Mouse (Mus musculus): ENCODE results near the gene Lipo2.
"Not testable (repeated sequence)": the region's sequence is repeated elsewhere in the genome, so short reads cannot be mapped to it uniquely, and the experiment has no call there.

The Lipo2 gene

DNA sequence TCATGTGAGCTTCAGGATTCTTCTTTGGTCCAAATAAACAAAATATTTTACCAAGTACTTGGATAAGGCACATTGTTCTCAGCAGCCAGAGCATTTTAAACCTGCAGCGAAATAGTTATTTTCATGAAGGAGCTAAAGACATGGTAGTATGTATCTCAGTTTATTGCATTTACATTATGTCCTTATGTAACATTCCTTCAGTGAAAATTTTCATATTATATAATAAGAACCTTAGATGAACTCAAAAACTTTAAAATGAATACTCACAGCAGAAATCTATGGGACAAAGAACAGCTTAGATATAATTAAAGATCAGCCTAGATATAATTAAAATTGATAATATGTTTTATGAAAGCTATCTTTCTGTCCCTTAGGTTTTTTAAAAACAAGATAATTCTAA, at the start of gene Lipo2:
TSS of gene Lipo2 (minus strand) at position 101 of the 400 bp plus-strand sequence.
- DNase-seq = not testable (repeated sequence)

DNA sequence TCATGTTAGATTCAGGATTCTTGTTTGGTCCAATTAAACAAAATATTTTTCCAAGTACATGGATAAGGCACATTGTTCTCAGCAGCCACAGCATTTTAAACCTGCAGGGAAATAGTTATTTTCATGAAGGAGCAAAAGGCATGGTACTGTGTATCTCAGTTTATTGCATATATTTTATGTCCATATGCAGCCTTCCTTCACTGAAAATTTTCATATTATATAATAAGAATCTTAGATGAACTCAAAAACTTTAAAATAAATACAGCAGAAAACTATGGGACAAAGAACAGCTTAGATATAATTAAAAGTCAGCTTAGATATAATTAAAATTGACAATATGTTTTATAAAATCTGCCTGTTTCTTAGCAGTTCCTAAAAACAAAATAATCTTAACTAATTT, 36.2 kb upstream of the Lipo2 start, which contains the start of gene Lipo1:
TSS of gene Lipo1 (minus strand) at position 101 of the 400 bp plus-strand sequence.
- not testable (repeated sequence) for DNase-seq

DNA sequence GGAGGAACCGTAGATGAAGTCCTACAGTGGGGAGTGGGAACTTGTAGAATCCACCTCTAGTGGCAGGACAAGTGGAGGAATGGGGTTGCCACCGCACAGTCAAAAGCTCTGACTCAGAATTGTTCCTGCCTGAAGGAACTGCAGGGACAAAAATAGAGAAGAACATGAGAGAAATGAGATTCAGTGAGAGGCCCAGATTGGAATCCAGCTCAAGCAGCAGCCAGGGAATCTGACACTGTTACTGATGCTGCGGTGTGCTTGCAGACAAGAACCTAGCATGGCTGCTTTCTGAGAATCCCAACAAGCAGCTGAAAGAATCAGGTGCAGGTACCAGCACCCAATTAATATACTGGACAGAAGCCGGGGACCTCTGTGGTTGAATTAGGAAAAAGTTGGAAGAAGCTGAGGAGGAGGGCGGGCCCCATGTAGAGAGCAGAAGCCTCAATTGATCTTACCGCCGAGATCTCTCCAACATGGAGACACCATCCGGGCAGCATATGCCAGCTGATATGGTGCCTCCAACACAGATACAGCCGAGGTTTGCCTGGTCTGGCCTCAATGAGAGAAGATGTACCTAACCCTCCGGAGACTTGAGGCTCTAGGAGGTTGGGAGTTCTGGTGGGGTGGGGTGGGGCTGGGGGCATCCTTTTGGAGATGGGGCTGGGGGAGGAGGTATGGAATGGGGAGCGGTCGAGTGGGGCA, 35.6 kb upstream of the Lipo2 start:
- no peak for DNase-seq

DNA sequence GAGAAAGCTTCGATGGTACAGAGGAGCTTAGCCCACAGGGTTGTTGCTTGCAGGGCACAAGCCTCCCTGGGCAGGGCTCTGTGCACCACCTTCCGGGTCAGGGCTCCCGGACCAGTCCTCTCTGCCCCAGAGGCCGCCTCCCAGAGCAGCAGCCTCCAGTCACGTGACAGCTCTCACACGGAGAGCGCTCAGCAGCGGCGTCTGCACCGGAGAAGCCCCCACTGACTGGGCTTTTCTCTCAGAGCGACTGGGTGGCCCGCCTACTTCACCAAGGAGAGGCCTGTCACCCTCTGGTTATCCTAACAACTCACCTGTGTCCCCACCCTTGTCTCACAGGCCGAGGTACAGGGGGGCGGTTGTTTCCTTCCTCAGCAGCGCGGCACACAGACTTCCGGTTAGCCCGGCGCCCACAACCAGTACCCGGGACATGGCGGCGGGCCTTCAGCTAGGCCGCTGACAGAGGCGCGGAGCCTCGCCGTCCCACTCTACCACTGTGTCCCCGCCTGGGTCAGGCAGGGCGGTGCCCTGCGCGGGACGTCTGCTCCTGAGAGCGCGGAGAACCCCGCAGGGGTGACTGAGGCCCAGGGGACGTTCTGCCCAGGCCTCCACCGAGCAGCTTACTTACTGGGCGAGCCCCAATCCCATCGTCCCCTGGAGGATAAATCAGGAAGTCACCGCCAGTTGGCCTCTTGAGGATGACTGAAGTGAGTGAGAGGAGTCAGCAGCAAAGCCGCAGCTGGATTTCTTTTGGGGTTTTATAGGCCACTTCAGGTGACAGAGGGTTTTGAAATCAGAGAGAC, 10.3 kb upstream of the Lipo2 start, which contains the start of gene Lipo3:
TSS of gene Lipo3 (minus strand) at position 665 of the 800 bp plus-strand sequence.
- peak; percentile 11 for DNase-seq
